Mouse (Mus musculus) cortical plate, adult 2 months (tissue): Measurements from ENCODE around the gene Lzts2. TPM values are rescaled to one million over a fixed set of nuclear protein-coding genes. Genes with fewer than 3 reads are reported as not detected.

Experiments
- H3K27ac ChIP-seq: fragments of 200-500 bp; 2 replicates; pipeline ENCODE4 v1.5.1; 2012; ENCODE audit warnings: low read length, control low read depth, inconsistent platforms; ENCODE audit not compliant: insufficient read depth
- H3K4me1 ChIP-seq: fragments of 200-500 bp; 2 replicates; pipeline ENCODE4 v1.6.1; 2011; ENCODE audit warnings: low read length; ENCODE audit not compliant: control insufficient read depth, insufficient read depth
- H3K4me3 ChIP-seq: fragments of 200-500 bp; 2 replicates; pipeline ENCODE4 v1.5.1; 2011; ENCODE audit warnings: mild to moderate bottlenecking, low read length, control low read depth; ENCODE audit not compliant: insufficient read depth
- CTCF ChIP-seq: fragments of 200-500 bp; IDR thresholded peaks from 2 replicates; pipeline ENCODE4 v1.5.1; 2011; ENCODE audit warnings: mild to moderate bottlenecking, control low read depth, low read length; ENCODE audit not compliant: insufficient read depth; ENCODE audit errors: extremely low read depth
- POLR2A ChIP-seq: fragments of 200-500 bp; IDR thresholded peaks from 2 replicates; pipeline ENCODE4 v1.6.1; 2011; ENCODE audit warnings: mild to moderate bottlenecking, low read length, control low read depth; ENCODE audit not compliant: insufficient read depth; ENCODE audit errors: extremely low read depth
- polyA plus RNA-seq: library from polyadenylated mRNA; depleted of rRNA; stranded (reverse); fragments of >200 nt; gene quantifications from 2 replicates; pipeline ENCODE4 v1.2.3, GENCODE M21; 2012

Gene Lzts2
- polyA plus RNA-seq, 1 experiment, result 39.3 TPM

GRCm38 (mm10) chr19:45046523-45047321 is 32.5 kb downstream of the Lzts2 start:
- Histone ChIP-seq H3K4me1 (peaks cover 2% of the 10 kb centered on the region), H3K27ac (peak overlapping the region; percentile 93), H3K4me3 (peak overlapping the region; percentile 59)
- TF ChIP-seq POLR2A, result no peak
- TF ChIP-seq CTCF, result no peak

DNA sequence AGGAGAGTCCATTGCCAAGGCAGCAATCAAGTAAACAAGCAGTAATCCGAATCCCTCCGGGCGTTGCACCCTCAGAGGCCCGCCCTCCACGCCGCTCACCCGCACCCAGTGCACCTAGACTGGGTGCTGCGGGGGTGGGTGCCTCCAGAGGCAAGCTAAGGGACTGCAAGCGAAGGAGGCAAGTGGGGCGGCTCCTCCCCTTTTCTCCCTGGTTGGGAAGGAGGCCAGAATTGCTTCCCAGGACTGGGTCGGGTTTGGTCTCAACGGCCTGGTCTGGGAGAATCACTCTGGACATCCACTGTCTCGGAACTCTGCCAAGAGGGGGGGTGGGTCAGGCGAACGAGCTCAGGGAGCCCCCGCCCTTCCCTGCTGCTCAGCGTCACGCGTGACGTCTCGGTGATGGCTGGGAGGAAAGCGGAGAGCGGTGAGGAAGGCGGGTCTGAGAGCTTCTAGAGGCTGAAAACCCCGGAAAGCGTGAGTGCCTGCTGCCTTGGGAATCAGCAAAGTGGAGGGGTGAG is 33.3 kb downstream of the Lzts2 start, which contains the start of gene Sfxn3:
Gene Sfxn3 (plus strand): TSS at position 87 of the 518 bp plus-strand sequence.
- H3K4me3 ChIP-seq, result peak within 1 kb of the TSS; percentile 59
- TF ChIP-seq POLR2A (peak; percentile 86), CTCF (peak; percentile 47; the same call in 1 of the 2 replicates)
- peak within 1 kb of the TSS; percentile 93 for H3K27ac ChIP-seq
- peaks cover 2% of the 10 kb centered on the region for H3K4me1 ChIP-seq

DNA sequence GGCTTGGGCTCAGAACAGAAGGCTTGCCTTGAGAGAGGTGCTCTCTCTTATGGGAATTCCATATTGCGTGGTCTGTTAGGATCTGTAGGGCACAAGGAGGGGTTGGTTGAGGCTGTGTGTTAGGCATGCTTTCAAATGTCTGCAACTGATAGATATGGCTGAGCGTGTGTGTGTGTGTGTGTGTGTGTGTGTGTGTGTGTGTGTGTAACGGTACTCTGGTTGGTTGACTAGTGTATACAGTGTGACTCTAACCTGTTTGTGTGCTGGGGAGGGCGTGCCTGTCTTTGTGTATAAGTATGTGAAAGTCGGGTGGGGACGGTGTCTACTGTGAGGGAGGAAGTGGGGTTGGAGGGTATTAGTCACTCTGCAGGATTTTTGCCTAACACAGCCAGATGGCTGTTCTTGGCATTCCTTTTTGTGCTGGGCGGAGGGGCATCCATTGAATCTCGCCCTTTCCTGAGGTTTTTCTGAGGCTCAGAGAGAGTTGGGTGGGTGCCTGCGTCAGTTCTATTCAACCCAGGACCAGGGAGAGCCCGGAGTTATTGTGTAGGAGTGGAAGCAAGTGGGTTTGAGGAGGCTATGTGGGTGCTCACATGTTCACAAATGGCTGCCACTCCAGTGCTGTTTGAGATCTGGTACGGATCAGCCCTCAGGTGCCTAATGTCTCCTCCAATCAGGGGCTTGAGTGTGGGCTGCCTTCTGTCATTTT is 33.9 kb downstream of the Lzts2 start:
- peak overlapping the region; percentile 59 for H3K4me3 ChIP-seq
- TF ChIP-seq CTCF (no peak), POLR2A (peak; percentile 64)
- peaks cover 2% of the 10 kb centered on the region for H3K4me1 ChIP-seq
- H3K27ac ChIP-seq, result peak overlapping the region; percentile 93

- H3K4me1 ChIP-seq, result peaks cover 2% of the 10 kb centered on the region
- H3K27ac ChIP-seq, result peak overlapping the region; percentile 93
- H3K4me3 ChIP-seq, result peak overlapping the region; percentile 59
- TF ChIP-seq CTCF (no peak), POLR2A (no peak)
Measured at GRCm38 (mm10) chr19:45048644-45049365, 34.6 kb downstream of the Lzts2 start.

GRCm38 (mm10) chr19:45049523-45049922 is 35.3 kb downstream of the Lzts2 start:
- Histone ChIP-seq H3K4me3 (peak overlapping the region; percentile 59), H3K4me1 (peaks cover 2% of the 10 kb centered on the region), H3K27ac (peak overlapping the region; percentile 93)
- TF ChIP-seq POLR2A (no peak), CTCF (no peak)

DNA sequence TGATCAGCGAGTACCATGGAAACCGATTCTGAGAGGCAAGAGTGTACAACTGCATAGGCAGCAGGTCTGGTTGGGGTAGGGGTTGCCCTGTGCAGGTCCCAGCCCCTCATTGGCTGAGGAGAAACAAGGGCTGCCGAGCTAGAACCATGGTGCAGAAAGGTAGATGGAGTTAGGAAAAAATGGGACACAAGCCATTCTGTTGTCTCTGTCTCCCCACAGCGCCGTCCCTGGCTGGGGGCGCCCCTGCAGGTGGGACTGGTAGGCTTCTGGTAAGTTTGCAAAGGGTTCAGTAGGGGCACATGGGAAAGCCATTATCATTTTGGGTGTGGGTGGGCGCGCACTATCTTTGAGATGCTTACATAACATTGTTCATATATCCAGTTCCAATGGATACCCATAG is 39.2 kb downstream of the Lzts2 start:
- TF ChIP-seq CTCF (no peak), POLR2A (no peak)

DNA sequence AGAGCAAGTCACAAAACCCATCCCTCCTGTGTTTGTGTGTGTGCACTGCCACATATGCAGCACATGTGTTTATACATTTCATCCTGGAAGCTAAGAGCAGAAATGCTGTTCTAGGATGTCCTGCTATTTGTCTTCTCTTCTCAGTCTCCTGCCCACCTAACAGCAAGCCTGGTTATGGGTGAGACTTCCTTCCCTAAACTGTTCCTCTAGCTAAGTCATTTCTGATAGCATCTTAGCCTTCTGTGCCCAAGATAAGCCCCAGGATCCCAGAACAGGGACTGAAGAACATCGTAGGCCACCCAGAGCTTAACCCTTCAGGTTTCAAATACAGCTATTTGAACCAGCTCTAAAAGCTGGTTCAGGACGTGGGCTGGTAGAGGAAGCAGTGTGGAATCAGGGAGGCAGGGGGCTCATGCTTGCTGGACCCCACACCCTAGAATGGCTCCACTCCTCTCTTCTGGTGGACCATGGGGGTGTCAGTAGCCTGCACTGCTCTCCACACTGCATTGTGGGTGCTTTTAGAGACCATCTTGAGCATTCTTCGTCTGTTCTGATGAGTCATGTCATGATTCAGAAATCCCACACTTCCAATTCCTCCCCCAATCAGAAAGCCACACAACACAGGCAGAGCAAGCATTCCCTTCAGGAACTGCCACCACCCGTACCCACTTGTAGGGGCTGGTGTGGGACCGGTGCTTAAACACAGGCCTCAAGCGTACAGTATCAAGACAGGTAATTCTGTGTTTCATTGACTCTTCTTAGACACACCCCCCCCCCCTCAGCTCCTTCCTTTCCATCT is 40.9 kb downstream of the Lzts2 start:
- Histone ChIP-seq H3K27ac (peak overlapping the region; percentile 89), H3K4me1 (peaks cover 7% of the 10 kb centered on the region), H3K4me3 (no peak overlapping the region)
- TF ChIP-seq POLR2A (no peak), CTCF (no peak)

More for the DNA sequence above, 39.2 kb downstream of the Lzts2 start:
- Histone ChIP-seq H3K4me1 (peaks cover 9% of the 10 kb centered on the region), H3K27ac (0 out of 2 replicates have a peak overlapping the region, but pooled peaks have one; percentile 18), H3K4me3 (no peak overlapping the region)

DNA sequence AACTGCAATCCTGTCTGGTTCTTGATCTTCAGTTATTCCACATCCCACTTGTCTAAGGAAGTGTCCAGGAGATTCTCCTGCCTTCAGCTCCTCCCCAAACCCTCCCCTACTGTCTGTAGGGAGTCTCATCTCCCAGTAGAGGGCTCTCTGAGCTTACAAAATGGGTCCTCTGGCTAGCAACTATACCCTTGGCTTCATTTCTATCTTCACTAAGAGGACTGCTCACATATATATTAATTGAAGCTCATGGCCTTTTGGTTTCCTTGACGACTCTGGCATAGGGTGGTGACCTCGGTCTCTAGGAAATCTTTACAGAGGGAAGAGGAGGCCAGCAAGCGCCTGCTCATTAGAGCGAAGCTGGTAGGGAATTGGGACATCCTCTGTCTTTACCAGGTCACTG is 42.1 kb downstream of the Lzts2 start:
- H3K27ac ChIP-seq, result no peak overlapping the region
- H3K4me3 ChIP-seq, result no peak overlapping the region
- peak; percentile 62 for TF ChIP-seq CTCF
- no peak for TF ChIP-seq POLR2A
- peaks cover 7% of the 10 kb centered on the region for H3K4me1 ChIP-seq
